Mouse (Mus musculus): ENCODE data around the gene Dennd5b.
A peak's percentile ranks its signal among the peaks of the same experiment; 100 is the strongest.
"Not testable (repeated sequence)": the region's sequence is repeated elsewhere in the genome, so short reads cannot be mapped to it uniquely, and the experiment has no call there.

Gene Dennd5b

DNA sequence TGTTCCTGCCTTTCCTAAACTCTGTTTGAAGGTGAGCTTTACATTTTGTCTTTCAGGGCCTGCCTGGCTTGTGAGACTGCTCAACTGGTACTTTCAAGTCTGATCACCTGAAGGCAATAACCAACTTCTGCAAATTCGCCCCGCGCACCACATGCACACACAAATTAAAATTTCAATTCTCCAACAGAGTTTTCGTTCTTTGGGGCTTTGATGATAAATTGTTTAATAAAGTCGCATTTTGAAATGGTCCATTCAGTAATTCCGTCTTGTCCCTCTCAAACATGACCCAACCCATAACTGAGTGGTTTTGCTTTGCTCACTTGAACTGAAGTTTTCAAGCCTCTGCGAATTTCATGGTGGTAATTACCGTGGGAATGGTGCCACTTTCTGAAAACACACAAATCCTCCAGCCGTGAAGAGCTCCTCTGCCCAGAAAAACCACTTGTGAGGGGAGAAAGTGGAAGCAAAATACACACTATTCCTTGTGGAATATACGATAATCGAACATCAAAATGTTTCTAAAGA is 154.5 kb downstream of the Dennd5b start:
- DNase-seq (ENCODE audit: low spot score in 2 of 2) = no peak

DNA sequence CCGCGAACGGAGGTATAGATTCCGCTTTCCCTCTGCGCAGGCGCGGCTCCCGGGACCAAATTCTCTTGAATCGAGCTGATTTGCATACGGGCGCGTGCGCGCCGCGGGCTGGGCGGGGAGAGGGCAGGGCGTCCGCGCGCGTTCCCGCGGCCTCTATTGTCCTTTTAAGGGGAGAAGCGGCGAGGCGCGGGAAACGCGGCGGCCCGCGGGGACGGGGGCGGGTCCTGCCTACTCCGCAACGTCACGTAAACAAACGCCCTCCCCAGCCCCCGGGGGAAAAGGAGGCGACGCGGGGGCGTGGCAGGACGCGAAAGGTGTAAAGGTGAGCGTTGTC is 155.1 kb downstream of the Dennd5b start, which contains the start of gene Sinhcaf:
TSS of gene Sinhcaf (minus strand) at position 59 of the 334 bp plus-strand sequence.
- DNase-seq (ENCODE audit: low spot score in 2 of 2) = peak; percentile 90 to 96

DNA sequence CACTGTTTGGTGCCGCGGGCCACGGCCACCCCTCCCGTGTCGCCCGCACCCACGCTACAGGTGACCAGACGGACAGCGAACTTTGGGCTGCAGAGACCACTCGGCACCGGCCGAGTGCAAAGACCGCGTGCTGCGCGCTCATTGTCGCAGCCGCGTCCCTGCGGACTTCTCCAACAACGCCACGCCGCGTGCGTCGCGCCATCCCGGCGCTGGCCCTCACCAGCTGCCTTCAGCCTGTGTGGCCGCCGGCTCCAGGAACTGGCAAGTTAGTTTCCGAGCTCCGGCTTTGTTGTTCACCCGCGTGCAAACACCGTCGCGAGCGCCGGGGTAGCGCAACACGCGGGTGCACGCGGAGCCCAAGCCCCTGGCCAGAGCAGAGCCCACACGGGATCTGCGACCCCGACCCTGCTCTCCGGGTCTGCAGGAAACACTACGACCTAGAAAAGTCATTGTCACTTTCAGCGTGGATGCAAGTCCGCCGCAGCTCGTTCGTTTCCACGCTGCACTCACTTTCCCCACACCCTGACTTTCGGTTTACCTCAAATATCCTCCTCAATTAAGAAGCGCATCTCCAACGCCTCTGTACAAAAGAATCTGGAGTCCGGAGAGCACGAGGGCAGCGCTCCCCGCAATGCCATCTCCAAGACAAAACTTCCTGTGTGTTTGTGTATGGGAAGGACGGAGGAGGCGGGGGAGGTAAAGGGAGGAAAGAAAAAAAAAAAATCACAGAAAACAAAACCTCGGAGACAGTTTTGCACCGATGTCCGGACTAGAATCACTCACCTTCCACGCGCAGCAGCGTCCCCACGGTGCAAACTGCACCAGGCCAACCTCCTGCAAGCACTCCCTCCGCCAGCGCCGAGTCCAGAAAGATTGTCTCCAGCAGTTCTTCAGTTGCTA is 155.7 kb downstream of the Dennd5b start:
- peak in 1 of 2 experiments; percentile 43 for DNase-seq (ENCODE audit: low spot score in 2 of 2)

DNA sequence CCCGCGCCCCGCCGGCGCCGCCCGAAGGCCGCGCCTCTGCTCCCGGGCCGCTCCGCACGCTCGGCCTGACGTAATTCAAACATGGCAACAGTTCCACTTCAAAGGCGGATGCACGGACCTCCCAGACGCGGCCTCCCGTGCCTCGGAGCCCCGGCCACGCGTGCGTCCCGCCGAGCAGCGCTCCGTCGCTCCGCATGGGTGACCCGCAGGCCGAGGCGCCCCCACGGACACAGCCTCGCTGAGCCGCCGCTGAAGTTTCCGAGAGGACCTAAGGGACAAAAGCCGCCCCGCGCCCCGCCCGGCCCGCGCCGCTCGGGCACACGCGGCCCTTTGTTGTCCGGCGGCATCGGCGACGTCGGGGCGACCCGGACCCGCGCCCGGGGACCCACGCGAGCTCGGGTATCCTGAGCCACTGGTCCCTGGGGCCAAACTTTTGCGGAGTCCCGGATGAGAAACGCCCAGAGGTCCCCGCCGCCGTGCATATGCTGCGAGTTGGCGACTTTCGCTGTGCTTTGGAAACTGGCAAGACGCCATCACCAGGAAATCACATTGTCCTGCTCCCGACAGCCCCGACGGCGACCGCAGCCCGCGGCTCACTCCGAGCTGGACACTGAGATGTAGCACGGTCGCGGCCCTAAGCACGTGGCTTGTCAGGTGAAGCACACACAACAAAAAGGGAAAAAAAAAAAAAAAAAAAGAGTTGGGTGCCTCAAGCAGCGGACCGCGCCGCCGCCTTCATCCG is 156.5 kb downstream of the Dennd5b start:
- DNase-seq (ENCODE audit: low spot score in 2 of 2) = peak; percentile 28 to 64

DNA sequence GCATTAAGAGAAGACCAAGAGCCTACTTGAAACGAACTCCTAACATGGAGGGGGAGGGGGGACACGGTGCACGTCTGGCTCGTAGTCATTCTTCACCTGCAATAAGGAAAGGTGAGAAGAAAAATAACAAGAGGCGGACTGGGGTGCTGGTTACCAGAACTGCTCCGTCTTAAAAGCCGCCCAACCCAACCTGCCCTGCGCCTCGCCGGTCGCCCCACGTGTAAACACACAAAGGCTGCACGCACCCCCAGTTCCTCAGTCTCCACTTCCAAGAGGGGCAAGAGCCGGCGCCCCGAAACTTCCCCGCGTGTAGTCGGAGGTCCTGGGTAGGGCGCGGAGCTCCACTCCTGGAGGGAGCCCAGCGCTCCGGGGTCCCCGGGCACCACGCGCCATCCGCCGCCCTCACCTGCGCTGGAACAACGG is 157.1 kb downstream of the Dennd5b start:
- no peak for DNase-seq (ENCODE audit: low spot score in 2 of 2)

DNA sequence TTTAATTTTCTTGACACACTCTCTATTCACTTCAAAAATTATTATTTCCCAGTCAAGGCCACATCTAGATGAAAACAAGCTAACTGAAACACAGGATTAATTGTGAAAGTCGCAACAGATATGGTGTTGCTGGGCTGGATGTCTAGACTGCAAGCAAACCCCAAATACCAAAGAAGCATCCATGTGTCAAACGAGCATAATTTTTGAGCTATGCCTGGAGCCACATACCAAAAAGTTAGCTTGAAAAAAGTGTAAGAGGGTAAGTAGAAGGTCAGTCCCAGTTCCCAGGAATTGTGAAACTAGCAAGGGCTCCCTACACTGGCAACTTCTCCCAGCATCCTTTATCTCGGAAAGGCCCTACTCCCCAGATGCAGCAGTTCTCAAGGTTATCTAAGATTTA is 157.8 kb downstream of the Dennd5b start:
- no peak for DNase-seq (ENCODE audit: low spot score in 2 of 2)

DNA sequence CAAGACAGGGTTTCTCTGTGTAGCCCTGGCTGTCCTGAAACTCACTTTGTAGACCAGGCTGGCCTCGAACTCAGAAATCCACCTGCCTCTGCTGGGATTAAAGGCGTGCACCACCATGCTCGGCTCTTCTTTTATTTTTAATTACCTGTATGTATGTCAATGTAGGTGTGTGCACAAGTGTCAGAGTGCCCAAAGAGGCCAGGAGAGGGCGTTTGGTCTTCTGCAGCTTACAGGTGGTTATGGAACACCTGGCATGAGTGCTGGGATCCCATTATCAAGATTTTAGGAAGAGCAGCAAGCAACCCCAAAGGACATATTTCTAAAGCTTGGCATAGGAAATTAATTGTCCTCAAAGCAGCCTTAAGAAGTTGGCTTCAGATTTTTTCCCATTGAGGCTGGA is 159.1 kb downstream of the Dennd5b start:
- no peak for DNase-seq (ENCODE audit: low spot score in 2 of 2)

DNA sequence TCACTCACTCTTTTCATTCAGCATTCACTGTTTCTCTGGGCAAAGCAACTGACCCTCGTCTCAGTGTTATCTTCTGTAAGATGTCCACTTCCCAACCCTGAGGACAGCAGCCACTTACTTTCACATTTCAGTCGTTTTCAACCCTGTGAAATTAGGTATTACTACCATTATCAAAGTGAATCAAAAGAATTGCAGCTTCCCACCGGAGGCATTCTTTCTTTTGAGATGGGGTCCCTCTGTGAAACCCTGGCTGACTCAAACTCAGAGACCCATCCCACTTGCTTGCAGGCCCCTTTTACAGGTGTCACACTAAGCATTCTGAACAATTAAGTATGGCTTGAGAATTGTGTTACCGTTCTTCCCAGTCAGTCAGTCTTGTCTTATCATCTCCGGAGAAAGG is 159.6 kb downstream of the Dennd5b start:
- no peak for DNase-seq (ENCODE audit: low spot score in 2 of 2)

DNA sequence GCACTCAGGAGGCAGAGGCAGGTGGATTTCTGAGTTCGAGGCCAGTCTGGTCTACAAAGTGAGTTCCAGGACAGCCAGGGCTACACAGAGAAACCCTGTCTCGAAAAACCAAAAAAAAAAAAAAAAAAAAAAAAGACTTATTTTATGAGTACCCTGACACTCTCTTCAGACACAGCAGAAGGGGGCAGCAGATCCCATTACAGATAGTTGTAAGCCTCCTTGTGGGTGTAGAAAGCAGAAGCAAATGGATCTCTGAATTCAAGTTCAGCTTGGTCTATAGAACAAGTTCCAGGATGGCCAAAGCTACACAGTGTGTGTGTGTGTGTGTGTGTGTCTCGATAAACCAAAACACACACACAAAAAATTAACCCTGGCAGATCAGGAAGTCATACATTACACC is 161.1 kb downstream of the Dennd5b start:
- not testable (repeated sequence) for DNase-seq (ENCODE audit: low spot score in 2 of 2)

All from cerebellum, postnatal 4 days (tissue).